Mouse (Mus musculus) c-Kit-positive CD71-positive TER-119-negative erythroid progenitor cells, embryonic 14.5 days (primary cell): ENCODE results near the gene Apba3.
A peak's percentile ranks its signal among the peaks of the same experiment; 100 is the strongest.

ENCODE experiments used
- DNase-seq: peaks from one replicate; pipeline ENCODE4 v3.0.0-alpha.2; 2013; ENCODE audit warnings: low read depth

Gene Apba3

GRCm38 (mm10) chr10:81252424-81253419 is 14.0 kb upstream of the Apba3 start, which contains the start of gene Matk:
Gene Matk (plus strand): TSS chr10:81252935.
- no peak for DNase-seq

GRCm38 (mm10) chr10:81254886-81255285 is 11.9 kb upstream of the Apba3 start:
- DNase-seq: no peak

GRCm38 (mm10) chr10:81257158-81258039 is 9.4 kb upstream of the Apba3 start:
- no peak for DNase-seq

- no peak for DNase-seq
Measured at GRCm38 (mm10) chr10:81259225-81259884, 7.4 kb upstream of the Apba3 start.

GRCm38 (mm10) chr10:81261025-81261424 is 5.7 kb upstream of the Apba3 start:
- DNase-seq: no peak

GRCm38 (mm10) chr10:81265540-81265939 is 1.2 kb upstream of the Apba3 start:
- DNase-seq: no peak

GRCm38 (mm10) chr10:81268056-81268455 is 1.3 kb downstream of the Apba3 start:
- DNase-seq: peak; percentile 71

- no peak for DNase-seq
Measured at GRCm38 (mm10) chr10:81268643-81269412, 2.1 kb downstream of the Apba3 start.

GRCm38 (mm10) chr10:81272356-81272755 is 5.6 kb downstream of the Apba3 start:
- DNase-seq: no peak

- DNase-seq: no peak
Measured at GRCm38 (mm10) chr10:81273842-81274241, 7.1 kb downstream of the Apba3 start.

GRCm38 (mm10) chr10:81277676-81278075 is 10.9 kb downstream of the Apba3 start:
- no peak for DNase-seq

- no peak for DNase-seq
Measured at GRCm38 (mm10) chr10:81279496-81279895, 12.7 kb downstream of the Apba3 start.

- no peak for DNase-seq
Measured at GRCm38 (mm10) chr10:81284189-81284588, 17.4 kb downstream of the Apba3 start.

GRCm38 (mm10) chr10:81284719-81285118 is 18.0 kb downstream of the Apba3 start:
- no peak for DNase-seq

GRCm38 (mm10) chr10:81285694-81286450 is 19.1 kb downstream of the Apba3 start:
- peak; percentile 88 for DNase-seq

GRCm38 (mm10) chr10:81286586-81286985 is 19.8 kb downstream of the Apba3 start:
- no peak for DNase-seq

GRCm38 (mm10) chr10:81287513-81288157 is 20.9 kb downstream of the Apba3 start:
- DNase-seq: peak; percentile 76

GRCm38 (mm10) chr10:81288601-81289000 is 21.8 kb downstream of the Apba3 start:
- DNase-seq: peak; percentile 43

GRCm38 (mm10) chr10:81289278-81289677 is 22.5 kb downstream of the Apba3 start:
- DNase-seq: peak; percentile 47

GRCm38 (mm10) chr10:81289811-81290210 is 23.1 kb downstream of the Apba3 start:
- no peak for DNase-seq
